Mouse (Mus musculus) cortical plate, adult 2 months (tissue): ENCODE data around the gene Sri.

ENCODE experiments used
- CTCF ChIP-seq: fragments of 200-500 bp; IDR thresholded peaks from 2 replicates; pipeline ENCODE4 v1.5.1; 2011; ENCODE audit warnings: mild to moderate bottlenecking, control low read depth, low read length; ENCODE audit not compliant: insufficient read depth; ENCODE audit errors: extremely low read depth
- POLR2A ChIP-seq: fragments of 200-500 bp; IDR thresholded peaks from 2 replicates; pipeline ENCODE4 v1.6.1; 2011; ENCODE audit warnings: mild to moderate bottlenecking, low read length, control low read depth; ENCODE audit not compliant: insufficient read depth; ENCODE audit errors: extremely low read depth

DNA sequence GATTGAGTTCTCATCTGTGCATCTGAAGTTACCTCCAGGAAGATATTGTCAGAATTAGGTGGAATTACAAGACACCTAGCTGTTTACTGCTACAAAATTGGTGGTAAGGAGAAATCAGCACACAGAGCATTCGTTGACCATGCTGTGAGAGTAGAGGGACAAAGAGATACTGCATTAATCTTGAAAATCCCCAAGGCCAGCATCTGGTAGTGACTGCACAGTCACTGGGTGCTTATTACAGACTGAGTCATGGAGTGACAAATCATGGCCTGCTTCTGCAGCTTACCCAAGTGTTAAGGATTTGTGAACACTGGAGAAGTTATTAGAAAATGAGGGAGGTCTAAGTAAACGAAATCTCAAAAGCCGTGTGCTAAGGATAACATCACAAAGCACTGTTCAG lies 32.6 kb upstream of the Sri start:
- TF ChIP-seq CTCF, result no peak
- no peak for TF ChIP-seq POLR2A
